Mouse (Mus musculus): ENCODE results near the gene Sult6b2. TPM values are rescaled to one million over a fixed set of nuclear protein-coding genes. Genes with fewer than 3 reads are reported as not detected.

The Sult6b2 gene
- polyA plus RNA-seq, 1 experiment, result not detected

DNA sequence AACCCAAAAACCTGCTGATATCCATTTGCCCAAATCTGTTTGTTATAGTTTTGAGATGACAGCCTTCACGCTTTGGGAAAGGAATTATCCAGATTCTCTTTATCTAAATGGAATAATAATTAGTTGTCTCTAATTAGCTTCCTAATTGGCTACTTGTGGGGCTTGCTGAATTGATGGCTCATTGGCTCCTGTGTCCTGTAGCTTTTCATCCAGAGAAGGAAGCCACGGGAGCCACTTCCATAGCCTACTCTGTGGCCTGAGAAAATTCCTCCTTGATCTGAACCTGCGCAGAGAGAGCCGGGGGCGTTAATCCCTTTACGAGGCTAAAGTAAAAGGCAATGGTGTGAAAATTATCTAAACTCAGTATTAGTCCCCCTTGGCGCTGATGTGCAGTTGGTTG lies 23.0 kb downstream of the Sult6b2 start:
- no peak for TF ChIP-seq CTCF (IDR thresholded peaks at IDR 0.05; ENCODE audit: low read depth, low read length)
- H3K27ac ChIP-seq (ENCODE audit: insufficient read depth, low read depth, low read length), result no peak overlapping the region
- no peak overlapping the region for H3K4me3 ChIP-seq (ENCODE audit: insufficient read depth, low read length)
- H3K4me1 ChIP-seq (ENCODE audit: control insufficient read depth, insufficient read depth, low read length), result peaks cover 14% of the 10 kb centered on the region

DNA sequence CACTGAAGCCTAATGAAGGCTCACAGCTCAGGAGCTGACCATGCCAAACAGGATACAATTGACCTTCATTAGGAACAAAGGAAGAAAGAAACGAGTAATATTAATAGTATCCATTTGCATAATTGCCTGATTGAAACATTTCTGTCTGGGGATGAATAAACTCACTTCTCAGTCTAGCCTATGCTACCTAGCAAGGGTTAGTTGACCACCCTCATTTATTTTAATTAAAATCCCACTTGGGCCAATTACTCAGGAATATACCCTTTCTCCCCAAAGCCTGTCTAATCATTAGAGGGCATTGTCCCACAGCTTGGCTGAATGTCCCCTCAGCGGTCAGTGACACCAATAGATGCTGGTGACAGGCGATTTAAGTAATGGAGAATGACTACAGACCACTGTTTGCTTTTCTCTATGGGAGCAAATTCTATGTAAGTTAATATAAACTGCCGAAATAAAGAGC lies 23.7 kb downstream of the Sult6b2 start:
- peaks cover 14% of the 10 kb centered on the region for H3K4me1 ChIP-seq (ENCODE audit: control insufficient read depth, insufficient read depth, low read length)

DNA sequence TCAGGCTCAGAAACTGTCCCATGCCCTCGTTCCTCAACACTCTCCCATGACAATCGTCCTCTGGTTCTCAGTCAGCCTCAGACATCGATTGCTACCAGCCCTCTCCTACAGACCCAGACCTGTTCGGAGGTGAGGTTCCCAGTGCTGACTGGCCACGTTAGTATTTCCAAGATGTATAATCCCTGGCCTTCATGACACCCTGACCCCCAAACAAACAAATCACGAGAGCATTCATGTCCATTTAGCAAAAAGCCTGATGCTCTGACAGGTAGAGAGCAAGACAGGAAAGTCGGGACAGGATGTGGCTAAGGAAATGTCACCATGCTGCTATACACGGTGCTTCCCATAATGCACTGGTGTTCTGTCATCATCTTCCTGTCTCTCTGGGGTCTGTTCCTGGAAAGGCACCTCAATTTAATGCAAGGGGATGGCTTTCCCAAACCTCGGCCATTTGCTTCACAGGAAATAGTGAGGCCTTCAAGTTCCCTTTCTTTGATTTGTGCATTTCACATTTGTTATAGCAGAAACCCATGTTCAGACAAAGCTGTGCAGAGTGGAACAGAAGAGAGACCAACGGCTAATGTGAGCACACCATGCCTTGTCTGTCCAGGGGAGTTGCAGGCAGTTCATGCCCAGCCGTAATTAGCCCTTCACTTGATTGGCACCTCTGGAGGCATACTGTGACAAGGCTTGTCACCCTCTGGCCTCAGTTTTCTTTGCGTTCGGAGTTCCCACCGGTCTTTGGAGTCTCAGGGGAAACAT lies 24.3 kb downstream of the Sult6b2 start:
- Histone ChIP-seq H3K4me3 (ENCODE audit: insufficient read depth, low read length) (no peak overlapping the region), H3K27ac (ENCODE audit: insufficient read depth, low read depth, low read length) (no peak overlapping the region), H3K4me1 (ENCODE audit: control insufficient read depth, insufficient read depth, low read length) (peaks cover 14% of the 10 kb centered on the region)
- no peak for TF ChIP-seq POLR2A (IDR thresholded peaks at IDR 0.05; ENCODE audit: borderline replicate concordance, low read depth, low read length)
- no peak for TF ChIP-seq CTCF (IDR thresholded peaks at IDR 0.05; ENCODE audit: low read depth, low read length)

More for the DNA sequence above, 23.7 kb downstream of the Sult6b2 start:
- H3K4me3 ChIP-seq (ENCODE audit: insufficient read depth, low read length), result no peak overlapping the region
- no peak for TF ChIP-seq POLR2A (IDR thresholded peaks at IDR 0.05; ENCODE audit: borderline replicate concordance, low read depth, low read length)
- no peak for TF ChIP-seq CTCF (IDR thresholded peaks at IDR 0.05; ENCODE audit: low read depth, low read length)
- H3K27ac ChIP-seq (ENCODE audit: insufficient read depth, low read depth, low read length), result no peak overlapping the region

DNA sequence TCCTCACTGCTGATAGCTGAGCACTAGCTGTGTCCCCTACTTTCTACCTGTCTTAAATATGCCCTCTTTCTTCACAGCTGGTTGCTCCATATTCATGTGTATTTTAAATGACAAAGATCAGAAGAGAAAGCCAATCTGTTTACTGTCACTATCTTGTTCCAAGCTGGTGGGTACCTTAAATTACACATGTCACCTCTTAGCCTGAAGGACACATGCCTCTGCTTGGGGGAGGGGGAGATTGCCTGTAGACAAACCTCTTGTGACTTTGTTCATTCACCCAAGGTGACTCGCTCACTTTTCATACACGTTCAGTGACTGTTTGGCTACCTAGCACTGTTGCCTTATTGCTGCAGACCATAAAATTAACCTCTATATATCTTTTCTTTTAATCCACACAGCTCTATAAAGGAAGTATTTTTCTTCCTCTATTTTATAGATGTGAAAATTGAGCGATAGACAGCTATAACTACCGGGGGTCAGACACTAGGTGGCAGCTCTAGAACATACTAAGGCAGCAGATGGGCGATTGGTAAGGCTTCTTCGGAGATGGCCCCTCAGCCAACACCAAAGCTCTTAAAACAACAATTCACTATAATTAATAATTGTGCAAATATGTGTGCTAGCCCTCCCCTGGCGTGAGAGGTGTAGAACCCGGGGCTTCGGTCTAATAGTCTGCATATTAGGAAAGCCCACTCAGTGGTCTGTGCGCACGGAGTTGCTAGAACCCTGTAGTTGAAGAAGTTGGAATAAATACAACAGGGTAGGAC lies 25.1 kb downstream of the Sult6b2 start:
- peak; percentile 59 for TF ChIP-seq CTCF (IDR thresholded peaks at IDR 0.05; ENCODE audit: low read depth, low read length)
- no peak for TF ChIP-seq POLR2A (IDR thresholded peaks at IDR 0.05; ENCODE audit: borderline replicate concordance, low read depth, low read length)
- no peak overlapping the region for H3K4me3 ChIP-seq (ENCODE audit: insufficient read depth, low read length)
- peaks cover 14% of the 10 kb centered on the region for H3K4me1 ChIP-seq (ENCODE audit: control insufficient read depth, insufficient read depth, low read length)
- no peak overlapping the region for H3K27ac ChIP-seq (ENCODE audit: insufficient read depth, low read depth, low read length)

DNA sequence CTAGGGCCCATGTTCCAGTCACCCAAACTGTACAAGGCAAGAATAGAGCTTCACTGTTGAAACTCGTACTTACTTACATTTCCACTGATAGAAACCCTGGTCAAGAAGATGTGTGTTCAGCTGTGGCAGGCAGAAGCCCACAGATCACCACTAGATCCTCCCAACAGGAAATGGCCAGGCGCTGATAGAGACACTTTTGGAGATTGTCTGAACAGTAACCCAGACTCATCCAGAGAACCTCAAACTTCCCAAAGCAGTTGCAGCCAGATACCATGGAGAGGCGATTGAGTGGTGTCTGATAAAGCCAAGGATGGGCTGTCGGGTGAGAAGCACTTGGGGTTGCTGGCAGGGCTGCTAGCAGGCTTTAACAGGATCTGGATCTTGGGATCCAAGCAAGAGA lies 27.4 kb downstream of the Sult6b2 start:
- Histone ChIP-seq H3K4me3 (ENCODE audit: insufficient read depth, low read length) (no peak overlapping the region), H3K27ac (ENCODE audit: insufficient read depth, low read depth, low read length) (no peak overlapping the region), H3K4me1 (ENCODE audit: control insufficient read depth, insufficient read depth, low read length) (peaks cover 9% of the 10 kb centered on the region)
- no peak for TF ChIP-seq CTCF (IDR thresholded peaks at IDR 0.05; ENCODE audit: low read depth, low read length)
- no peak for TF ChIP-seq POLR2A (IDR thresholded peaks at IDR 0.05; ENCODE audit: borderline replicate concordance, low read depth, low read length)

DNA sequence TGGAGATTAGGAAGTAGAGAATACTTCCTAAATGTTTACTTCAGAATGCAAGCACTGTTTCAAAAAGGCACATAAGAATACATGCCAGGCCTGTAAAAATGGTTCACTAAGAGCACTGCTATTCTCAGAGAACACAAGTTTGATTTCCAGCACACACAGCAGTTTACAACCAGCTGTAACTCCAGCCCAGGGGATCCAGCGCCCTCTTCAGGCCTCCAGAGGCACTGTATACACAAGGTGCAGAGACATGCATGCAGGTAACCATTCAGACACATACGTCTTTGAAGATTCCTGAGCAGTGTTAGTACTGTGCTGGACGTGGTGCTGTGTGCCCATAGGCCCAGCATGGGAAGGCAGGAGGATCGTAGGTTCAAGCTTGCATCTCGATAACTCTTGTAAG lies 30.7 kb downstream of the Sult6b2 start:
- no peaks in the 10 kb centered on the region for H3K4me1 ChIP-seq (ENCODE audit: control insufficient read depth, insufficient read depth, low read length)
- H3K27ac ChIP-seq (ENCODE audit: insufficient read depth, low read depth, low read length), result no peak overlapping the region
- TF ChIP-seq CTCF (IDR thresholded peaks at IDR 0.05; ENCODE audit: low read depth, low read length) (no peak; the same call in 1 of the 2 replicates), POLR2A (IDR thresholded peaks at IDR 0.05; ENCODE audit: borderline replicate concordance, low read depth, low read length) (no peak)
- H3K4me3 ChIP-seq (ENCODE audit: insufficient read depth, low read length), result no peak overlapping the region

DNA sequence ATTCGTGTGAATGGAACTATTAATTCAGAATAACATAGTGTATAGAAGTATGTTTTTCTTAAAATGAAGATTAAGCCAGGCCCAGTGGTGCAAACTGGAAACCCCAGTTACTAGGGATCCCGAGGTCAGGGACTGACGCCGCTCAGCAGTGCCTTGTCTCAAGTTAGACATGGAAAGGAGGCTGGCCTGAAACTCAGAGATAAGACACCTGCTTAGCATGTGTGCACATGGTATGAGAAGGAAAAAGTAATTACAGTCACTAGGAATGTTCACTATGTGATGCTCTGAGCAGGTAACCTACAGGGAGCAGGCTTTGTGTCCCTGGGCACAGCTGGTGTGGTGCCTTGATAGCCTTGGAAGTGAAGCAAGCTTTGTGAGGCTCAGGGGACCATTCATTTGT lies 32.7 kb downstream of the Sult6b2 start:
- Histone ChIP-seq H3K4me3 (ENCODE audit: insufficient read depth, low read length) (no peak overlapping the region), H3K27ac (ENCODE audit: insufficient read depth, low read depth, low read length) (no peak overlapping the region), H3K4me1 (ENCODE audit: control insufficient read depth, insufficient read depth, low read length) (no peaks in the 10 kb centered on the region)
- TF ChIP-seq POLR2A (IDR thresholded peaks at IDR 0.05; ENCODE audit: borderline replicate concordance, low read depth, low read length) (no peak), CTCF (IDR thresholded peaks at IDR 0.05; ENCODE audit: low read depth, low read length) (no peak)

DNA sequence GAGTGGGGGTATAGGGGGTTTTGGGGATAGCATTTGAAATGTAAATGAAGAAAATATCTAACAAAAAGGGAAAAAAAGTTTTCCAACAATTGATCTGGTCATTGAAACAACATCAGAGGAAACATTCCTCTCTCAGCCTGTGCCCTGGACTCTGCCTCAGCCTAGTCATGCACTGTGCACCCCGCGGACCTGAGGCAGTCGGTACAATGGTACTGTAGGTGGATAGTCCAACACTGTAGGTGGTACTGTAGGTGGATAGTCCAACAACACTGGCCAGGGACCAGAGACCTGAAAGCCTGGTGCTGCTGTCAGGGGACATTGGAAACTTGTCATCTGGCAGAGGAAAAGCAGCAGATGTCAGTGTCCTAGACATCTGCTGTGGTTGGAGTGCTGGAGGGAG lies 34.4 kb downstream of the Sult6b2 start:
- H3K27ac ChIP-seq (ENCODE audit: insufficient read depth, low read depth, low read length), result no peak overlapping the region
- H3K4me1 ChIP-seq (ENCODE audit: control insufficient read depth, insufficient read depth, low read length), result no peaks in the 10 kb centered on the region
- TF ChIP-seq POLR2A (IDR thresholded peaks at IDR 0.05; ENCODE audit: borderline replicate concordance, low read depth, low read length), result no peak
- TF ChIP-seq CTCF (IDR thresholded peaks at IDR 0.05; ENCODE audit: low read depth, low read length), result no peak
- no peak overlapping the region for H3K4me3 ChIP-seq (ENCODE audit: insufficient read depth, low read length)

DNA sequence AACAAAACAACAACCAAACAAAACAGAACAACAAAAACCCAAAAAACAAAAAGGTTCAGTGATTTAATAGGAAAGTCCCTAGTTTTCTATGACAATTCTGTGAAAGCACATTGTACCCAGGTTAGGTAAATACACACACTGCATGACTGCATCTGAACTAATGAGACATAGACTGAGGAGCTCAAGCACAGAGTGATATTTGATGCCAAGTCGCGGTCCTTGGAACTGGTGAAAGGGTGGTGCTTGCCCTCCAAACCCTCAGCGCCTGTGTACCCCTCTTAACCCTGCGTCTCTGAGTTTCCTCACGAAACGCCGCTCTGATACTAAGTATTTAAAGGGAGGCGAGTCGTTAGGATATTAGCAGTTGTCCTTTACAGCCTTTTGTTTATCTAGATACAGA lies 37.0 kb downstream of the Sult6b2 start:
- TF ChIP-seq POLR2A (IDR thresholded peaks at IDR 0.05; ENCODE audit: borderline replicate concordance, low read depth, low read length) (no peak), CTCF (IDR thresholded peaks at IDR 0.05; ENCODE audit: low read depth, low read length) (no peak)
- H3K4me1 ChIP-seq (ENCODE audit: control insufficient read depth, insufficient read depth, low read length), result no peaks in the 10 kb centered on the region

DNA sequence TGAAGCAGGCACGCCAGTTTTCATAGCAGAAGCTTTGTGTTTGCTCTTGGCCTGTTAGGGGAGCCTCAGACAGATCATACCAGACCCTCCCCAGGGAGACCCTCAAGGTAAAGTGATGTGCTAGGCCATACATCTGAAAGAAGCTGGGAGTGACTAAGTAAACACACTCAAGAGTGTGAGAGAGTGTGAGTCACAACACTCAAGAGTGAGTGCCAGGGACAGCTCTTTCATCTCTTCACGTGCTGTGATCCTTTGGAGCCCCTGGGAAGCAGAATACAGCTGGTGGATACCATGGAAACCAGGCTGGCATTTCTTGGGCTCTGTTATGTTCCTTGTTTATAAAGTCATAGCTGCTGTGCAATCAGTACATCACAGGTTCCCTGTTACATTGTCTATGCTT lies 39.4 kb downstream of the Sult6b2 start:
- no peak for TF ChIP-seq CTCF (IDR thresholded peaks at IDR 0.05; ENCODE audit: low read depth, low read length)
- no peak for TF ChIP-seq POLR2A (IDR thresholded peaks at IDR 0.05; ENCODE audit: borderline replicate concordance, low read depth, low read length)
- H3K4me3 ChIP-seq (ENCODE audit: insufficient read depth, low read length), result no peak overlapping the region
- H3K4me1 ChIP-seq (ENCODE audit: control insufficient read depth, insufficient read depth, low read length), result no peaks in the 10 kb centered on the region
- no peak overlapping the region for H3K27ac ChIP-seq (ENCODE audit: insufficient read depth, low read depth, low read length)

More for the DNA sequence above, 37.0 kb downstream of the Sult6b2 start:
- Histone ChIP-seq H3K27ac (ENCODE audit: insufficient read depth, low read depth, low read length) (no peak overlapping the region), H3K4me3 (ENCODE audit: insufficient read depth, low read length) (no peak overlapping the region)

Measured in bone marrow macrophage, adult 2 months (primary cell).